Mouse (Mus musculus): ENCODE results near the gene Necap1. TPM values are rescaled to one million over a fixed set of nuclear protein-coding genes. Genes with fewer than 3 reads are reported as not detected.

Gene Necap1
- polyA plus RNA-seq, 1 experiment from 2014 or later = 63.1 TPM

DNA sequence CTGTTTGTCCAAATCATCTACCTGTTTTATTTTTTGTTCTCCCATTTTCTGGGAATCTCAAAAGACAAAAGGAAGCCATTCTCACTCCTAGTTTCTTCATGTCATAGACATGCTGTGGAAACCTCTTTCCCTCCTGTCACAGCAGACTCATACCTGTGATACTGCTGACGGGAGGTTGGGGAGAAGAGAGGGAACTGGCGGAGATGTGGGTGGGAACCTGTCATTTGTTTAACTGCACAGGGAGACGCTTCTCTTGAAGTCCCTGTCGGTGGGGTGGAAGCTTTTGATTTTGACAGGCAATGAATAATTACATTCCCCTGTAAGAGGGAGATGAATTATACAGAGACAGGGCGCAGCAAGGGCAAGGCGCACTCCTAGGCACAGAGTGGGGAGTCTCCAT lies 30.5 kb upstream of the Necap1 start:
- Histone ChIP-seq H3K4me2 (ENCODE audit: low read depth, low read length, severe bottlenecking) (no peak overlapping the region), H3K4me1 (replicated peaks; ENCODE audit: control insufficient read depth, insufficient read depth, low read length) (no peaks in the 10 kb centered on the region), H3K27ac (ENCODE audit: low read depth, low read length) (no peak overlapping the region), H3K4me3 (ENCODE audit: low read depth, low read length) (no peak overlapping the region), H3K36me3 (ENCODE audit: control insufficient read depth, insufficient read depth, low read length) (no peaks in the 10 kb centered on the region; the same call in 1 of the 2 replicates), H3K9me3 (ENCODE audit: control insufficient read depth, low read length) (no peaks in the 10 kb centered on the region), H3K27me3 (ENCODE audit: control insufficient read depth, insufficient read depth, low read length) (no peaks in the 10 kb centered on the region), H3K9ac (ENCODE audit: low read length) (no peak overlapping the region)
- WGBS = 93% methylated on average over 6 of the region's 6 CpGs
- no peak for ATAC-seq (replicated peaks; ENCODE audit: low FRiP score)
- no peak for DNase-seq (ENCODE audit: low spot score)

DNA sequence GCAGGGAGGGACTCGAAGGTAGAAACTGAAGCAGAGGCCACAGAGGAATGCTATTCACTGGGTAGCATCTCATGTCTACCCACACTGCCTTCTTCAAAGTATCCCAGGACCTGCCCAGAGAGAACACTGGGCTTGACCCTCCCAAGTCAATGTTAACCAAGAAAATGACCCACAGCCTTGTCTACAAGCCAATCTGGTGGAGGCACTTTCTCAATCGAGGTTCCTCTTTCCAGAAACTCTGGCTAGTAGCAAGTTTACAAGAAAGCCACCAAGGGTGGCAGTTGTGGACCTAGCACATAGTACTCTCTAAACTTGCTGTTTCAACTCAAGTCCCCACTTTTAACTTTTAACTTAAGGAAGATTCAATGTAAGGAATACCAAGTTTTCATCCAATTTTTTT lies 21.6 kb upstream of the Necap1 start:
- no peak overlapping the region for H3K9ac ChIP-seq (ENCODE audit: low read length)
- WGBS = 75% methylated on average over 2 of the region's 2 CpGs
- no peak overlapping the region for H3K27ac ChIP-seq (ENCODE audit: low read depth, low read length)
- H3K27me3 ChIP-seq (ENCODE audit: control insufficient read depth, insufficient read depth, low read length) = no peaks in the 10 kb centered on the region
- H3K4me3 ChIP-seq (ENCODE audit: low read depth, low read length) = no peak overlapping the region
- no peaks in the 10 kb centered on the region for H3K36me3 ChIP-seq (ENCODE audit: control insufficient read depth, insufficient read depth, low read length)
- H3K4me1 ChIP-seq (replicated peaks; ENCODE audit: control insufficient read depth, insufficient read depth, low read length) = no peaks in the 10 kb centered on the region
- ATAC-seq (replicated peaks; ENCODE audit: low FRiP score) (no peak), DNase-seq (ENCODE audit: low spot score) (no peak)
- no peak overlapping the region for H3K4me2 ChIP-seq (ENCODE audit: low read depth, low read length, severe bottlenecking)
- no peaks in the 10 kb centered on the region for H3K9me3 ChIP-seq (ENCODE audit: control insufficient read depth, low read length)

- H3K36me3 ChIP-seq (ENCODE audit: control insufficient read depth, insufficient read depth, low read length) = no peaks in the 10 kb centered on the region
- ATAC-seq (replicated peaks; ENCODE audit: low FRiP score) = no peak
- no peak overlapping the region for H3K27ac ChIP-seq (ENCODE audit: low read depth, low read length)
- H3K27me3 ChIP-seq (ENCODE audit: control insufficient read depth, insufficient read depth, low read length) = no peaks in the 10 kb centered on the region
- 84% methylated on average over 12 of the region's 12 CpGs for WGBS
- H3K4me3 ChIP-seq (ENCODE audit: low read depth, low read length) = no peak overlapping the region
- no peak for DNase-seq (ENCODE audit: low spot score)
- H3K4me2 ChIP-seq (ENCODE audit: low read depth, low read length, severe bottlenecking) = no peak overlapping the region
- no peaks in the 10 kb centered on the region for H3K9me3 ChIP-seq (ENCODE audit: control insufficient read depth, low read length)
- no peak overlapping the region for H3K9ac ChIP-seq (ENCODE audit: low read length)
- no peaks in the 10 kb centered on the region for H3K4me1 ChIP-seq (replicated peaks; ENCODE audit: control insufficient read depth, insufficient read depth, low read length)
Observed at GRCm38 (mm10) chr6:122854552-122854951, 19.7 kb upstream of the Necap1 start.

DNA sequence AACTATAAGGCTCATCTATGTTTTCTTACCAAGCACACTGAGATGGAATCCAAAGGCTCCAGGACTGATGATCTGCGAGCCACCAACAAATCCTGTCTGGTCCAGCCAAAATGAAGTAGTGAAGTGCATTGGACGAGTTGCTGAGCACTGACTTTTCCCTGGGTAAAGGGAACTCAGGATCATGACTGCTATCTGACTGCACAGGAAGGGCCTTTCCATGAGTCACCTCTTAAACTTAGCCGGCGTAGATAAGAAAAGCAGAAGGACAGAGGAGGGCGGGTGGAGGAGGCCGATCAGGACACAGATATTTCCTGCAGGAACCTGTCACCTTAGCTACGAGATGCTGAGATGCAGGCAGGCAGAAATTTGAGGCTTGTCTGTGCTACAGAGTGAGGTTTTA lies 18.3 kb upstream of the Necap1 start, which contains the start of gene C3ar1:
Gene C3ar1 (minus strand): TSS at position 207 of the 400 bp plus-strand sequence.
- Histone ChIP-seq H3K27ac (ENCODE audit: low read depth, low read length) (no peak within 1 kb of the TSS), H3K9me3 (ENCODE audit: control insufficient read depth, low read length) (no peaks in the 10 kb centered on the region; the same call in 1 of the 2 replicates), H3K9ac (ENCODE audit: low read length) (no peak within 1 kb of the TSS), H3K36me3 (ENCODE audit: control insufficient read depth, insufficient read depth, low read length) (no peaks in the 10 kb centered on the region), H3K4me3 (ENCODE audit: low read depth, low read length) (no peak within 1 kb of the TSS), H3K4me1 (replicated peaks; ENCODE audit: control insufficient read depth, insufficient read depth, low read length) (no peaks in the 10 kb centered on the region), H3K4me2 (ENCODE audit: low read depth, low read length, severe bottlenecking) (no peak within 1 kb of the TSS), H3K27me3 (ENCODE audit: control insufficient read depth, insufficient read depth, low read length) (no peaks in the 10 kb centered on the region)
- DNase-seq (ENCODE audit: low spot score) (no peak), ATAC-seq (replicated peaks; ENCODE audit: low FRiP score) (no peak)
- WGBS = 80% methylated on average over 7 of the region's 7 CpGs

DNA sequence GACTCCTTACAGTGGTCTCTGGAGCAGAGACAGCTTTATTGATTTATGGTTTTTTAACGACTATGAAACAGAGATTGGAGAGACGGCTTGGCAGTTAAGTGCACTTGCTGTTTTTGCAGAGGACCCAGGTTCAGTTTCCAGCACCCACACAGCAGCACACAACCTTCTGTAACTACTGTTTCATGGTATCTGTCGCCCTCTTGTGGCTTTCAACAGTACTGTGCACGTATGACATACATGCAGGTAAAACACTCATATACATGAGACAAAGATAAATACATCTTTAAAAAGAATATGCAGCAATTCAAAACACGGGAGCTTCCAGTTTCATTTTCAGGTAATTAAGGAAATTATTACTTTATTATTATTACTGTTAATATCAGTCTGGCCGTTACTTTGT lies 11.8 kb upstream of the Necap1 start:
- 79% methylated on average over 6 of the region's 6 CpGs for WGBS
- Histone ChIP-seq H3K4me1 (replicated peaks; ENCODE audit: control insufficient read depth, insufficient read depth, low read length) (no peaks in the 10 kb centered on the region), H3K4me2 (ENCODE audit: low read depth, low read length, severe bottlenecking) (no peak overlapping the region), H3K27ac (ENCODE audit: low read depth, low read length) (no peak overlapping the region), H3K27me3 (ENCODE audit: control insufficient read depth, insufficient read depth, low read length) (no peaks in the 10 kb centered on the region), H3K36me3 (ENCODE audit: control insufficient read depth, insufficient read depth, low read length) (no peaks in the 10 kb centered on the region), H3K9ac (ENCODE audit: low read length) (no peak overlapping the region), H3K9me3 (ENCODE audit: control insufficient read depth, low read length) (peaks cover 8% of the 10 kb centered on the region; the same call in 1 of the 2 replicates), H3K4me3 (ENCODE audit: low read depth, low read length) (no peak overlapping the region)
- ATAC-seq (replicated peaks; ENCODE audit: low FRiP score) (no peak), DNase-seq (ENCODE audit: low spot score) (no peak)

DNA sequence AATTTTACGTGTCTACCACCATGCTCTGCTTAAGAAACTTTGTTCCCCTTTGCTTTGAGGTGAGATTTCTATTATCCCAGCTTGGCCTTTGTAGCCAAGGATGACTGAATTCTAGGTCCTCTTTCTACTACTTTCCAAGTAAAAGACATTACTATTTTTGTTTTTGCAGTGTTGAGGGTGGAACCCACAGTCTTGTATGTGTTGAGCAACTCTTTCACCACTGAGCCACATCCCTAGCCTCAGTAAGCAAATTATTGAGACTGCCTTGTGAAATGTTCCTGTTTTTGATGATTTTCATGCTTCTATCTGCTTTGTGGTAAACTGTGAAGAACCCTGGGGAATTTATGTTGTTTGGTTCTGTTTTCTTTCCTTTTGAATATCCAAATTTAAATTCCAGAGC lies 11.4 kb upstream of the Necap1 start:
- H3K4me2 ChIP-seq (ENCODE audit: low read depth, low read length, severe bottlenecking) = no peak overlapping the region
- no peak for ATAC-seq (replicated peaks; ENCODE audit: low FRiP score)

GRCm38 (mm10) chr6:122867914-122868313 lies 6.4 kb upstream of the Necap1 start:
- Histone ChIP-seq H3K4me3 (ENCODE audit: low read depth, low read length) (no peak overlapping the region), H3K27me3 (ENCODE audit: control insufficient read depth, insufficient read depth, low read length) (no peaks in the 10 kb centered on the region), H3K27ac (ENCODE audit: low read depth, low read length) (no peak overlapping the region), H3K9ac (ENCODE audit: low read length) (no peak overlapping the region), H3K4me1 (replicated peaks; ENCODE audit: control insufficient read depth, insufficient read depth, low read length) (no peaks in the 10 kb centered on the region), H3K9me3 (ENCODE audit: control insufficient read depth, low read length) (no peaks in the 10 kb centered on the region), H3K4me2 (ENCODE audit: low read depth, low read length, severe bottlenecking) (no peak overlapping the region), H3K36me3 (ENCODE audit: control insufficient read depth, insufficient read depth, low read length) (no peaks in the 10 kb centered on the region)
- ATAC-seq (replicated peaks; ENCODE audit: low FRiP score) (no peak), DNase-seq (ENCODE audit: low spot score) (no peak)
- 66% methylated on average over 4 of the region's 4 CpGs for WGBS

More for the DNA sequence above, 11.4 kb upstream of the Necap1 start:
- 88% methylated on average over 1 of the region's 1 CpGs for WGBS
- Histone ChIP-seq H3K4me1 (replicated peaks; ENCODE audit: control insufficient read depth, insufficient read depth, low read length) (no peaks in the 10 kb centered on the region), H3K36me3 (ENCODE audit: control insufficient read depth, insufficient read depth, low read length) (no peaks in the 10 kb centered on the region), H3K27ac (ENCODE audit: low read depth, low read length) (no peak overlapping the region), H3K4me3 (ENCODE audit: low read depth, low read length) (no peak overlapping the region), H3K9me3 (ENCODE audit: control insufficient read depth, low read length) (peaks cover 8% of the 10 kb centered on the region; the same call in 1 of the 2 replicates), H3K9ac (ENCODE audit: low read length) (no peak overlapping the region), H3K27me3 (ENCODE audit: control insufficient read depth, insufficient read depth, low read length) (no peaks in the 10 kb centered on the region)
- no peak for DNase-seq (ENCODE audit: low spot score)

GRCm38 (mm10) chr6:122869846-122870245 lies 4.4 kb upstream of the Necap1 start:
- no peaks in the 10 kb centered on the region for H3K36me3 ChIP-seq (ENCODE audit: control insufficient read depth, insufficient read depth, low read length)
- 85% methylated on average over 11 of the region's 11 CpGs for WGBS
- H3K4me1 ChIP-seq (replicated peaks; ENCODE audit: control insufficient read depth, insufficient read depth, low read length) = no peaks in the 10 kb centered on the region
- no peak overlapping the region for H3K9ac ChIP-seq (ENCODE audit: low read length)
- no peak overlapping the region for H3K4me3 ChIP-seq (ENCODE audit: low read depth, low read length)
- H3K9me3 ChIP-seq (ENCODE audit: control insufficient read depth, low read length) = no peaks in the 10 kb centered on the region
- DNase-seq (ENCODE audit: low spot score) (no peak), ATAC-seq (replicated peaks; ENCODE audit: low FRiP score) (no peak)
- no peak overlapping the region for H3K4me2 ChIP-seq (ENCODE audit: low read depth, low read length, severe bottlenecking)
- no peak overlapping the region for H3K27ac ChIP-seq (ENCODE audit: low read depth, low read length)
- H3K27me3 ChIP-seq (ENCODE audit: control insufficient read depth, insufficient read depth, low read length) = no peaks in the 10 kb centered on the region

DNA sequence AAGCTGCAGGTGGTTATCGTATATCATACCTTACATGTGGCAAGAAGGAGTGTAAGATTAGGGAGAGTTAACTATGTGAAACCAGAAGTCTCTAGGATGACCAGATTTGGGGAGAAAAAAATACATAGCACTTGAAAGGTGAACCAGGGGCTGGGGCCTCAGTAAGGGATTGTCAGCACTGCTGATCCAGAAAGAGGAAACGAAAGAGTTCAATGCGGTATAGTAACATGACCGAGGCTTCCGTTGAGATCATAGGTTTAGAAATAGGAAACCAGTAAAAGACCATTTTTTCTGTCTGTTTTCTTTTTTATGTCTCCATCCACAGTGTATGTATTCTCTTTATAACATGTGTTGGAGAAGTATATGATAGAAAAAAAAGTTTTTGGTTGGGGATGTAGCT lies 1.5 kb upstream of the Necap1 start:
- Histone ChIP-seq H3K9ac (ENCODE audit: low read length) (no peak overlapping the region), H3K4me3 (ENCODE audit: low read depth, low read length) (no peak overlapping the region), H3K27me3 (ENCODE audit: control insufficient read depth, insufficient read depth, low read length) (no peaks in the 10 kb centered on the region), H3K4me2 (ENCODE audit: low read depth, low read length, severe bottlenecking) (no peak overlapping the region), H3K9me3 (ENCODE audit: control insufficient read depth, low read length) (no peaks in the 10 kb centered on the region), H3K36me3 (ENCODE audit: control insufficient read depth, insufficient read depth, low read length) (no peaks in the 10 kb centered on the region), H3K27ac (ENCODE audit: low read depth, low read length) (no peak overlapping the region), H3K4me1 (replicated peaks; ENCODE audit: control insufficient read depth, insufficient read depth, low read length) (peaks cover 4% of the 10 kb centered on the region; the same call in 1 of the 2 replicates)
- no peak for ATAC-seq (replicated peaks; ENCODE audit: low FRiP score)
- WGBS = 96% methylated on average over 5 of the region's 5 CpGs
- DNase-seq (ENCODE audit: low spot score) = no peak
